Mouse (Mus musculus) B cell, adult 67 days (primary cell): ENCODE results near the gene Crybg3. TPM values are rescaled to one million over a fixed set of nuclear protein-coding genes. Genes with fewer than 3 reads are reported as not detected.

Experiments
- total RNA-seq, 2 experiments: library from RNA; stranded (reverse); gene quantifications; 4 replicates each; pipeline ENCODE4 v1.2.4; 2023

The Crybg3 gene
- total RNA-seq: 10 to 100 TPM in 1 of 2 experiments, 1 to 10 TPM in 1; 8.6 to 11.0 TPM

GRCm38 (mm10) chr16:59600311-59601251 lies at the start of gene Crybg3:
Gene Crybg3 (minus strand): TSS chr16:59600979.

DNA sequence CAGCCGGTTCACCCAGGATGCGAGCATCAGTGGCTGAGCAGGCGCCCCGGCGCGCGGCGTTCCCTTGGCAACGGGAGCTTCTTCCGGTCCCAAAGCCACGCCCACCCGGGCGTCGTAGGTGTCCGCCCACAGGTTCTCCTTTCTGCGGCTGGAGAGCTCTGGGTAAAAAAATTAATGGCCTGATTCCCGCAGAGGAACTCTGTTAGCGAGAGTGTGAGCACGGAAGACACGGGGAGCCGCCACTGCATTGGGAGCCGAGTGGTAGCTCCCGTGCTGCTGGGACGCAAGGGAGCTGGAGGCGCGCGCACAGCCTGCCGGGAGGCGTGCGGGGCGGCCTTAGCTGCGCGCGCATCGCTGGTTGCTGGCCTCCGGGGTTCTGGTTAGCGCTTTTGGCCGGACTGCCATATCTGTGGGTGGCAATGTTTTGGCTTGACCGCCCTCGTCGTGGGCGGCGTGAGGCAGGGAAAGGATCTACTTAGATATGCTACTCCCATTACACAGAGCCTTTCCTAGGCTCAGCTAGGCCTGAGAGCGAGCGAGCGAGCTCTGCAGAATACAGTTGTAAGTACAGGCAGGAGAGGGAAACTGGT lies 38.4 kb upstream of the Crybg3 start, which contains the start of gene Arl6:
TSS of gene Arl6 (minus strand) at position 290 of the 590 bp plus-strand sequence.

DNA sequence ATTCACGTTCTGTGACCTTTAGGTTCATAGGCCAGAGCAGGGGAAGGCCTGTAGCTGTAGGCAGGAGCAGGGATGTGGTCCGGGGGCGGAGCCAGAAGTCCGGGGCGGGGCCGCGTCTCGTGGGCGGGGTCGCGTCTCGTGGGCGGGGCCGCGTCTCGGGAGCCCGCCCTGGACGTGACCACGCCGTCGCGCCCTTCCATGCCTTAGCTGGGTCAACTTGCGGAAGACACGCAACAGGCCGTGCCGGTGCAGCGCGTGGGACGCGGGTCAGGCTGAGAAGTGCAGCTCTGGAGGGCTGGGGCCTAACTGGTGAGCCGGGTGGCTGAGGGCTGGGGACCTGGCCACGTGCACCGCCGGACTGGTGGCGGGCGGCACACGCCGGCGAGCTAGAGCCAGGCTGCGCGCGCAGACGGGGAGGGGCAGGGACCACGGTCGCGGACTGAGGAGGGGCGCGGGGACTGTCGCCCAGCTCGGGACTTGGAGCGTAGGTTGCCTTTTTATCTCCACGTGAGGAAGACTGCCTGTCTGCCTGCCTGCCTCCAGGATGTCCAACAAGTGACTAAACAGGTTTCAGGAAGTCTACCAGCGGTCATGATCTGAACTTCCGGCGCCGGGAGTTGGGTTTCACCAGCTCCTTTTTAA lies 129.0 kb downstream of the Crybg3 start, which contains the start of gene Riox2:
TSS of gene Riox2 (plus strand) at position 139 of the 642 bp plus-strand sequence.

Other genes with a start within 250 kb of the Crybg3 start
- gene Olfr209, start 237.0 kb downstream of the Crybg3 start, total RNA-seq: not detected
- not detected for gene Gabrr3, start 193.6 kb downstream of the Crybg3 start, total RNA-seq
- gene Riox2, start 129.2 kb downstream of the Crybg3 start, total RNA-seq: 10 to 100 TPM; 42.5 to 43.3 TPM
- 1 to 10 TPM; 1.7 to 2.0 TPM for gene Arl6, start 38.4 kb upstream of the Crybg3 start, total RNA-seq